Mouse (Mus musculus) embryo, embryonic 11 days (tissue): ENCODE measurements at regions not wholly inside any gene's neighbourhood (a gene's known extent, or its start where the extent isn't known, plus 50 kb on each side); places are given as distances from the start of the nearest gene placed in this dataset.
"Not testable (repeated sequence)": the region's sequence is repeated elsewhere in the genome, so short reads cannot be mapped to it uniquely, and the experiment has no call there.

Experiments
- DNase-seq: peaks from one replicate; pipeline ENCODE4 v3.0.0-alpha.2; 2015

DNA sequence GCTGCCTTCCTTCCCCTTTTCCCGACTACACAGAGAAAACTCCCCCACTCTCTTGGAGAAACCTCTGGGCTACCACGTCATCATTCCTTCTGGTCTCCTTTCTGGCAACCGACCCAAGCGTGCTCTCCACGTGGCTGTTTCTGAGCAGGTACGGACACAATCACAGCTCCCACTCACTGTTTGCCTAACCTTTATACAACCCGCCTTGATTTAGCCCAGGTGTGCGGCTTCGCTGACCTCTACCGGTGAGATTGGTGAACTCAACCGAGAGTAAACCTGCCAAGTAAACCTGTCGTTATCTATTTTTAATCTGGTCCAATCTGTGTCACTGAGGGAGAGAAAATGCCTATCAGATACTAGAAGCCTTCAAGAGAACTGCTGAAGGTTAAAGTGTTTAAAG is 142.7 kb upstream of the Gnai1 start:
- DNase-seq: peak; percentile 29

GRCm38 (mm10) chr5:18494305-18494704 is 134.2 kb upstream of the Gnai1 start:
- DNase-seq: no peak

DNA sequence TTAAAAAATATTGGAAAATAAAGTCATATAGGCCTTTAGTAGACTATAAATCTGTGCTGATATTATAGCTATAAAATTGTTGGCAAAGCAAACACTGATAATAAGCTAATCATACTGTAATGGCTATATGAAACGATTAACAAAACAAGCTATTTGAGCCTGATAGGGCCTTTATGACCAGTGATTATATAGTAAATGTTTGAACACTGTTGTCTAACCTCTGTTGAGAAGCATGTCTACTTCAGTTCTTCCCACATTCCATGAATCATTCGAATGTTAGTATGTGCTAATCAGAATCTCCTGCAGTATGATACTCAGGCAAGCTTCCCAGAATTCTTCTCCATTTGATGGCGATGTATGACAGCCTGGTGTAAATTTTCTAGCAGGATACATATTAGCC is 129.6 kb upstream of the Gnai1 start:
- DNase-seq: no peak

GRCm38 (mm10) chr5:18487076-18487772 is 127.1 kb upstream of the Gnai1 start:
- DNase-seq: no peak

GRCm38 (mm10) chr5:18484376-18484775 is 124.2 kb upstream of the Gnai1 start:
- no peak for DNase-seq

- DNase-seq: no peak
Measured at GRCm38 (mm10) chr5:18478420-18478819, 118.3 kb upstream of the Gnai1 start.

DNA sequence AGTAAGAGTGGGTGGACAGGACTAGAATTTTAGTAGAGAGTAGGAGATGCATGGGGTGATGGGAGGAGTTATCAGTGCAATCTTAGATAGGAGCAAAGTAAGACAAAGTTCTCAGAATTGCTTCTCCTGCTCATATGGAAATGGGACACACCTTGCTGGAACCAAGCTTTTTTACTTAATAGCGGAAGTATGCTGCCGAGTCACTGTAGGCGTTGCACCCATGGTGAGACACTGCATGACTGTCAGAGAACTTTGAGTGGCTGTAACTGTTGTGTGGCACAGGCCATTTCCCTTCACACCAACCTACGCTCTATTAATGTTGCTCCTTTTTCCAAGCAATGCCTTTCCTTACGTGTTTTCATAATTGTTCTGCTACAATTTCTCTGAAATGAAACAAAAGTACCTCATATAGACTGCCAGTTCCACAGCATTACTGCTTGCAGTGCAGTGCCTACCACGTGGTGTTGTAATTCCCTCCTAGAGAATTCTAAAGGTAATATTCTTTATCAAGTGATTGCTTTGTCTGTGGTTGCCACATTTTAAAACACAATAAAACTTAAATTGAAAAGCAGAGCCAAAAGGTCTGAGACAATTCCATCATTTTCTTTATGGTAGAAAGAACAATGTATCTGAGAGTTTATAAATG is 117.3 kb upstream of the Gnai1 start:
- DNase-seq: no peak

DNA sequence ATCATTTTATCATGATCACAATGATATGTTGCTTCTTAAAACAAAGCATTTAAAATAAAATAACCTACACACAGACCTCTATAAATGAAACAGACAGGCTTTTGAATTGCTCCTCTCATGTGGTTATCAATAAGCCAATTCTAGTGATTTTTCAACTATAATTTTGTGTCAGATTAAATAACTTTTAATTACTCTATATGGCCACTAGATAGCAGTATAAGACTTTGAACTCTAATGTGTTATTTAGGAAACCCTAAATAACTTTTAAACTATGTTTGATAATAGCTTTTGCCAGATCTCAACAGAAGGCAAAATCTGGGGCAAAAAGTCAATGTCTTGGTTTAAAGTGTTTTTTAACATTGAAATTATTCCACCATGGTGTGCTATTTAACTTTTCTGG is 112.0 kb upstream of the Gnai1 start:
- peak; percentile 4 for DNase-seq

DNA sequence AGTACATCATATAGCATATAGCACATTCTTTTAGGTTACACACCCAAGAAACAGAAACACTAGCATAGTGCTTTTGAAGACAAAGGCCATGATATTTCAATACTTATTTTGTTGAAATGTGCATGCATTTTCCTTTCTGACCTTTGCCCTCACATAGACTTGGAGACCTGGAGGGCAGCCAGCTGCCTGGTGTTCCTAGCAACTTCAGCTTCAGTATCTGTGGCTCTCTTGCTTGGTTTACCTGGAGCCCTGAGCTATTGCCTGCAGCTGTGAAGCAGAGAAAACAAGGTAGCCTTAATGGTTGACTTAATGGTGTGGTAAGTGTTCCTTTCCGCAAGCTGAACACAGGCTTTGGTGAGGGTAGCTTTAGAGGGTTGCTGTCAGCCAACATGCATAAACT is 97.6 kb upstream of the Gnai1 start:
- DNase-seq: peak; percentile 5

GRCm38 (mm10) chr5:18456196-18456595 is 96.0 kb upstream of the Gnai1 start:
- no peak for DNase-seq

DNA sequence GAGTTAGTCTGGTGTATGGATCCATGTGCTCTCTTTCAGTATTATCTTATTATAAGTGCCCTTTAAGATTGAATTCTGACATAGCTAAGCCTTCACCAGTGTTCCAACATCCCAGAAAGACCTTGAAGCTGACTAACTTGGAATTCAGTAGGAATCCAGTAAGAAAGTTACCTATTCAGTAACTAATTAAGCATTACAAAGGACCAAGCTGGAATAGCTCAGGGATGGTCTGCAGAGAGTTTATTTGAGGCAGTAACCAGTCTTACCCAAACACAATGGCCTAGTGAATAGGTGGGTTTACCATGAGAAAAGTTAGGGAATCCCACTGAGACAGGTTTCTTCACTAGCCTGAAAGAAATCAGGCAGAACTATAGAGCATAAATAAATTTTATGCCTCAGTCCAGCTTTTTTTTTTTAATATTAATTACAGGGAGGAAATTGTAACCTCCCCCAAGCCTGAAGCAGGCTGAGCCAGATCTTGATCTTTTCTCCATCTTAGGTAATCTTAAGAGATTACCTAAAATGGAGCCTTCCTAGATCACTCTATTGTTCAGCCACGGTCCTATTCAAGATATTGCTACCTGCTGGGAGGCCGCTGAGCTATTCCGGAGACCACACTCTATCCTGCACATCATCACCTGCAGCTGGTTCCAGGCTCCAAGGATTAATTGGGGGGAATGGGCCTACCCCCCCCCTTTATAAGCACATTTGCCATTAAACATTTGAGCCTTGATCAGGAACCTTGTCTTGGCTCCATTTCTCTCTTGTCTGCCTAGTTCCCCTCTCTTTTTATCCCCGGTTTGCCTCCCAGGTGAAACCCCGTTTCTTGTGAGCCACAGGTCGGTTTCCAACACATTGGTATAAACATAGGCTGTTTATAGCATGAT is 93.0 kb upstream of the Gnai1 start:
- not testable (repeated sequence) for DNase-seq

DNA sequence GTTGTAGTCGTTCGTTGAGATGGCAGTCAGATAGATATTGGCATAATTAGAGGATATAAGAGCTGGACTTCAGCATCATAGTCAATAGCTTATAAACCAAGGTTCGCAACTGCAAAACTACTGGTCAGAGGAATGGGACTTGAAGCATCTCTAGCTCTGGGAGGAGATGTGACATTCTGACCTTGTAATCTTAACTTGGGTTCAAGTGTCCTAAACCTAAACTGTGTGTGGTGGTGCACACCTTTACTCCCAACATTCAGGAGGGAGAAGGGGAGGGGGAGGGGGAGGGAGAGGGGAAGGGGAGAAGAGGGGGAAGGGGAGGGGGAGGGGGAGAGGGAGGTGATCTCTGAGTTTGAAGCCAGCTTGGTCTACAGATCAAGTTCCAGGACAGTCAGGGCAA is 89.1 kb upstream of the Gnai1 start:
- no peak for DNase-seq

- no peak for DNase-seq
Measured at GRCm38 (mm10) chr5:18448330-18448670, 88.1 kb upstream of the Gnai1 start.

DNA sequence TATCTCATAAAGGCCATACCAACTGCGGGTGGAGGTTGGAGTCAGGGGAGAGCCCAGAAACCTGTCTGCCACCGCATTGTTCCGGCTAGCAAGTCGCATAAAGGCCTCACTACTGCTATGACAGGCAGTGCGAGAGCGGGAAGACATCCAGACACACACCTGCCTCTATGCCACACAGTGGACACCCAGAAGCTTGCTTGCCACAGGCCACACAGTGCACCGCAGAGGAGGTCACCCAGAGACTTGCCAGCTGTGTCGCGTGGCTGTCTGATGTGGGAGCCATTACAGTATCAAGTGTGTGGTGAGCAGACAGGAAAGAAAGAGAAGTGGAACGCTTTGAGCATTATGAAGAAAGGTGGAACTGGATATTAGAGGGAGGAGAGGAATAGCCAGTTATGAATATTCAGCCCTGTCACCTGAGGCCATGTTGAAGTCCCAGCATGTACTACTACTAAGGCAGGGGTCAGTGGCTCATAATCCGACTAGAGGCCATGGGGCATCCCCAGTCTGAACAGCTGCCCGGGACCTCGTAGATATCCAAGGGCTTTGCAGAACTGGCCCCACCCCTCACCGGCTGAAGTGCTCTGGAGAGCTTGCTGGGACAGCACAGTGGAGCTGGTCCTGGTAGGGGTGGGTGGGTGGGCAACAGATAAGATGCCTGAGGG is 87.6 kb upstream of the Gnai1 start:
- DNase-seq: no peak

- DNase-seq: peak; percentile 79
Measured at GRCm38 (mm10) chr5:18445969-18446368, 85.8 kb upstream of the Gnai1 start.

- no peak for DNase-seq
Measured at GRCm38 (mm10) chr5:18439986-18440385, 79.8 kb upstream of the Gnai1 start.

GRCm38 (mm10) chr5:18439281-18439680 is 79.1 kb upstream of the Gnai1 start:
- no peak for DNase-seq

- DNase-seq: no peak
Measured at GRCm38 (mm10) chr5:18436099-18436748, 76.1 kb upstream of the Gnai1 start.

- DNase-seq: no peak
Measured at GRCm38 (mm10) chr5:18434245-18434644, 74.1 kb upstream of the Gnai1 start.

GRCm38 (mm10) chr5:18433287-18433686 is 73.1 kb upstream of the Gnai1 start:
- no peak for DNase-seq

GRCm38 (mm10) chr5:18425098-18425497 is 64.9 kb upstream of the Gnai1 start:
- no peak for DNase-seq

DNA sequence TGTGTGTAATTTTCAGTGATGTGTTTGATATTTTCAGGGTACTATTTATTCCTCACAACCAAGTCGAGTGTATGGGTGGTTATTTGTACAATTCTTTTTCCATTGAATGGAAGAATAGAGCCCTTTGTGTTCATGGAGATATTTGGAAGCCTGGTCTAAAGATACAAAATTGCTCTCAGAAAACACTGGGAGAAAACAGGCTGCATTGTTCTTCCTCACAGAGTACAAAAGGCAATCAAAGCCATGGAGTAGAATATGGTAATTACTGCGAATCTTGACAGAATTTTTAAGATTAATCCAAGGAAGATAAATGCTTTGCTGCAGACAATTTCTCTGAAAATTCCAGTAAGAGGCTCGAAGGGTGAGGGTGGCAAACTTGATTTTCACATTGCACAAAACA is 54.7 kb upstream of the Gnai1 start:
- DNase-seq: no peak
